Mouse (Mus musculus): ENCODE measurements around the gene Telo2. TPM values are rescaled to one million over a fixed set of nuclear protein-coding genes. Genes with fewer than 3 reads are reported as not detected.
"Not testable (repeated sequence)": the region's sequence is repeated elsewhere in the genome, so short reads cannot be mapped to it uniquely, and the experiment has no call there.

The Telo2 gene
- polyA plus RNA-seq (2012; rRNA removed) = 9.4 and 12.2 TPM in 2 replicates

- 5% methylated on average over 40 of the region's 40 CpGs for WGBS
Observed at GRCm38 (mm10) chr17:25115664-25116432, at the start of gene Telo2. Gene Telo2, minus strand, starts transcription at chr17:25115967.

GRCm38 (mm10) chr17:25164770-25165169 is 49.0 kb upstream of the Telo2 start:
- DNase-seq (ENCODE audit: low read depth, low spot score) = no peak
- 90% methylated on average over 3 of the region's 3 CpGs for WGBS

More at GRCm38 (mm10) chr17:25115664-25116432, at the start of gene Telo2:
- peak; percentile 74 for DNase-seq (ENCODE audit: low read depth, low spot score)

DNA sequence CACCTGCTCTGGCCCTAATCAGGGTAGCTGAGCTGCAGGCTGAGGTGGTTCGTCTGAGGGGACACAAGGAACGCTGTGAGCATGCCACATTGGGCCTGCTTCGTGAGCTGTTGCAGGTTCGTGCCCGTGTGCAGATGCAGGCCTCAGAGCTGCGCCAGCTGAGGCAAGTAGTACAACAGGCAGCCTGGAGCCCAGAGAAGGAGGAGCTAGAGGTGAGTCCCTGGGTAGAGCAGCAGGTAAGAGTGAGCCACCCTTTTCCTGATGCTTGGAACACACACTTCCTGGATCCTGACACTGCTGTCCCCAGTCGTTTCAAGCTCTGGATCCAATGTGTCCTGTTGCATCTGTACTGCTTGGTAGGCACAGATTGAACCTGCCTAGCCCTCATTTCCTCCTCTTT is 47.6 kb upstream of the Telo2 start:
- no peak for DNase-seq (ENCODE audit: low read depth, low spot score)
- WGBS = 70% methylated on average over 7 of the region's 7 CpGs

DNA sequence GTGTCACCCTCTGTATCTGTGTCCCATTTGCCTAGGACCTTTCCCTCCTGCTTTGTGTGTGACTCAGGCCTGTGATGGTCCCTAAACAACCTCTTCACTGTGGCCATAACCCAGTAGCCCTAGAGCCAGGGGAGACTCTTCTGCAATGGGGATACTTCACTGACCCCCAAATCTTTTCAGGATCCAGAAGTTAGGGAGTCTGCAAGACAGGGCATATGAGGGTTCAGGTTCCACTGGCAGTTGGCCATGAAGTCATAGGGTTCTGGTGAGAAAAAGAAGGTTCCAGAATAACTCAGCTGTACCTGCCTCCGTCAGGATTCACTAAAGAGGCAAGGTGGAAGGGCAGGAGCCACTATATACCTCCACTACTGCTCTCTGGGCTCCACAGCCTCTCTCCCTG is 46.4 kb upstream of the Telo2 start, which contains the start of gene Ccdc154:
Gene Ccdc154 (plus strand): TSS at position 301 of the 400 bp plus-strand sequence.
- DNase-seq (ENCODE audit: low read depth, low spot score) = no peak
- WGBS = 88% methylated on average over 1 of the region's 1 CpGs

GRCm38 (mm10) chr17:25139960-25140359 is 24.2 kb upstream of the Telo2 start:
- no peak for DNase-seq (ENCODE audit: low read depth, low spot score)

GRCm38 (mm10) chr17:25138803-25139202 is 23.0 kb upstream of the Telo2 start:
- no peak for DNase-seq (ENCODE audit: low read depth, low spot score)
- WGBS = 97% methylated on average over 1 of the region's 1 CpGs

More at GRCm38 (mm10) chr17:25139960-25140359, 24.2 kb upstream of the Telo2 start:
- 69% methylated on average over 4 of the region's 4 CpGs for WGBS

DNA sequence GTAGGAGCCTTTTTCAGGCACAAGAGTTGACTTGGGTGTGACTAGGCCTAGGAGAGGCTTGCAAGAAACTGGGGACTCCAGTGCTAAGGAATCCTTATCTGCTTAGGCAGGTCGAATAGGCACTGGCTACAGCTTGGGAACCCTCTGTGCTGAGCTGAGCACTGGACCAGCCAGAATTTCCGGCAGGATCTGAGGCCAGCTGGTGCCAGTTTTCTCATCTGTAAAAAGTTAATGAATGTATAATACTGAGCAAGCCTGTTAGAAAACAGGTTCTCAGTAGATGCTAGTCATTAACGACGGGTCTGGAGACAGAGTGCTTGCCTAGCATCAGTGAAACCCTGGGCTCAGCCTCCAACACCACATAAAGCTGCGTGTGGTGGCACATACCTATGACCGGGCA is 19.9 kb upstream of the Telo2 start:
- DNase-seq (ENCODE audit: low read depth, low spot score) = no peak

GRCm38 (mm10) chr17:25133275-25133698 is 17.5 kb upstream of the Telo2 start, which contains the start of gene Clcn7:
Gene Clcn7, plus strand, starts transcription at chr17:25133391.
- WGBS = under 1% methylated on average over 40 of the region's 40 CpGs
- DNase-seq (ENCODE audit: low read depth, low spot score) = peak; percentile 75

More for the DNA sequence above, 19.9 kb upstream of the Telo2 start:
- WGBS = 75% methylated on average over 6 of the region's 6 CpGs

DNA sequence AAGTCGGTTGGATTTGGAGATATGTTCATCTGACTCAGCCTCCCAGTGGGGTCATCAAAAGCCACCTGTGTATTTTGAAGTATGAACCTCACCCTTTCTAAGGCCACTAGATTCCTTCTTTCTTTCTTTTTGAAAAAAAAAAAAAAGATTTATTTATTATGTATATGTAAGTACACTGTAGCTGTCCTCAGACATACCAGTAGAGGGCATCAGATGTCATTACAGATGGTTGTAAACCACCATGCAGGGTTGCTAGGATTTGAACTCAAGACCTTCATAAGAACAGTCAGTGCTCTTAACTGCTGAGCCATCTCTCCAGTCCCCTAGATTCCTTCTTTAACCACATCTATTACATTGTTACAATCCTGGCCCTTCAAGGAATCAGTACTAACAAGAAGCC is 14.3 kb upstream of the Telo2 start:
- no peak for DNase-seq (ENCODE audit: low read depth, low spot score)
- WGBS = 91% methylated on average over 1 of the region's 1 CpGs

- 61% methylated on average over 9 of the region's 9 CpGs for whole genome bisulfite sequencing
Observed at GRCm38 (mm10) chr17:25127681-25128080, 11.9 kb upstream of the Telo2 start.

GRCm38 (mm10) chr17:25127079-25127478 is 11.3 kb upstream of the Telo2 start:
- DNase-seq (ENCODE audit: low read depth, low spot score) = no peak
- 22% methylated on average over 8 of the region's 8 CpGs for WGBS

More at GRCm38 (mm10) chr17:25127681-25128080, 11.9 kb upstream of the Telo2 start:
- no peak for DNase-seq (ENCODE audit: low read depth, low spot score)

DNA sequence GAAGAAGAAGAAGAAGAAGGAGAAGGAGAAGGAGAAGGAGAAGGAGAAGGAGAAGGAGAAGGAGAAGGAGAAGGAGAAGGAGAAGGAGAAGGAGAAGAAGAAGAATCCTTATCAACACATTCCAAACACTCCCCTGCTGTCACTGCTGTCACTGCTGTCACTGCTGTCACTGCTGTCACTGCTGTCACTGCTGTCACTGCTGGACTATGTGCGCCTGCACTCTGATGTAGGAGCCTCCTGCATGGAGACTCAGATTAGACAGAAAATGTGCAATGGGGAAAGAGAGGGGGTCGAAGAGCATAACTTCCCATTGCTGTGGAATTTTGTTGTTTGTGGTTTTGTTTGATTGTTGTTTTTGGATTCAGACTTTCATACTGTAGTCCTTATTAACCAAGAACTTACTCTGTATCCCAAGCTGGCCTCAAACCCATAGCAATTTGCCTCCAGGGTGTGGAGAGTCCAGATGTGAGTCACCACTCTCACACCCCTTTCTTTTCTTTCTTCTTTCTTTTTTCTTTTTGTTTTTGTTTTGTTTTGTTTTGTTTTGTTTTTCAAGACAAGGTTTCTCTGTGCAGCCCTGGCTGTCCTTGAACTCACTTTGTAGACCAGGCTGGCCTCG is 9.8 kb upstream of the Telo2 start:
- not testable (repeated sequence) for DNase-seq (ENCODE audit: low read depth, low spot score)
- 71% methylated on average over 3 of the region's 3 CpGs for WGBS

- 22% methylated on average over 7 of the region's 7 CpGs for WGBS
- DNase-seq (ENCODE audit: low read depth, low spot score) = no peak
Observed at GRCm38 (mm10) chr17:25123979-25124378, 8.2 kb upstream of the Telo2 start.

GRCm38 (mm10) chr17:25120406-25120805 is 4.6 kb upstream of the Telo2 start, which contains the start of gene Ptx4:
Gene Ptx4, plus strand, starts transcription at chr17:25120760.
- DNase-seq (ENCODE audit: low read depth, low spot score) = no peak
- WGBS = 31% methylated on average over 3 of the region's 3 CpGs

GRCm38 (mm10) chr17:25117263-25117662 is 1.5 kb upstream of the Telo2 start:
- no peak for DNase-seq (ENCODE audit: low read depth, low spot score)
- WGBS = 47% methylated on average over 4 of the region's 4 CpGs

DNA sequence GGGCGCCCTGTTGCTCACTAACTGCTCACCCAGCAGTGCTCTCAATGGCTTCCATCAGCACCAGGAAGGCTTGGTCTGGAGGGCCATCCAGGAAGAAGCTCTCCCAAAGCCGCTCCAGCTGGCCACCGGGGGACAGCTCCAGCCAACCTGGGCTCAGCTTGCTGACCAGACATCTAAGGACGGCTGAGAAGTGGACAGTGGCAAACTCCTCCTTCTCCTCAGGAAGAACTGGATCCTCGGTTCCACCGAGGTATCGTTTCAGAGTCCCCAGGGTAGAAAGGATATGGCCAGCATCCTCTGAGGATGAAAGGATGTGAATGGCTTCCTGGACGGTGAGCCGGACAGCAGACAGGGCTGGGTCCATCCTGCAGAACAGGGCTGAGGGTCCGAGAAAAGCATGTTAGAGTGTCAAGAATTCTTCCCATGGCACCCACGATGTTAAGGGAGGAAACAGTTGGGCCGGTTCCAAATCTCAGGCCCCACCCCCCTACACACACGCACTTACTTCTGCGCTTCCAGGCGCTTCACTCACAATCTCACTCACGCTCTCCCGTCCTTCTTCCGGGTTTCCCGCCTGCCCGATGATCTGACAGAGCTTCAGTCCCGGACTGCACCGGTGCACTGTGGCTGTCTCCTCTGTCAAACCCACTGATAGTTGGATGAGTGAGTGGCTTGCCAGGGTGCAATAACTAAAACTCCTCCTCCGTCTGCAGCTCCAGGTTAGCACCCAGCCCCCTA is 690 bp downstream of the Telo2 start:
- DNase-seq (ENCODE audit: low read depth, low spot score) = peak; percentile 21
- 6% methylated on average over 23 of the region's 23 CpGs for WGBS

DNA sequence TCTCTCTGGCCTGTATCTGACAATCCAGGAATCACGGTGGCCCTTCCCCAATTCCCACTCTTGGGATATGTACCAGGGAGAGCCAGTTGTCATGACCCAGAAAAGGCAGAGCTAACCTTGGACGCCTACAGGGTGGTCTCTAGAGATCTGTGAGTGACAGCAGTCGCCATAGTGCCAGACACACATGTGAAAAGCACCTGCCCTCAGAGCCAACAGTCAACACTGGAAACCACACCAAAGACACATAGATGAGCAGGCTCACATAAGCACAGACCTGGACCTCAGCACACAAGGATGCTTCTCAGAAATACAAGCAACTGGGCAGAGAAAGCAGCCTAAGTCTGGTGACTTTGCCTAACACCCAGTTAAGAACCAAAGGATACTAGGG is 3.4 kb downstream of the Telo2 start:
- WGBS = 77% methylated on average over 3 of the region's 3 CpGs
- no peak for DNase-seq (ENCODE audit: low read depth, low spot score)

DNA sequence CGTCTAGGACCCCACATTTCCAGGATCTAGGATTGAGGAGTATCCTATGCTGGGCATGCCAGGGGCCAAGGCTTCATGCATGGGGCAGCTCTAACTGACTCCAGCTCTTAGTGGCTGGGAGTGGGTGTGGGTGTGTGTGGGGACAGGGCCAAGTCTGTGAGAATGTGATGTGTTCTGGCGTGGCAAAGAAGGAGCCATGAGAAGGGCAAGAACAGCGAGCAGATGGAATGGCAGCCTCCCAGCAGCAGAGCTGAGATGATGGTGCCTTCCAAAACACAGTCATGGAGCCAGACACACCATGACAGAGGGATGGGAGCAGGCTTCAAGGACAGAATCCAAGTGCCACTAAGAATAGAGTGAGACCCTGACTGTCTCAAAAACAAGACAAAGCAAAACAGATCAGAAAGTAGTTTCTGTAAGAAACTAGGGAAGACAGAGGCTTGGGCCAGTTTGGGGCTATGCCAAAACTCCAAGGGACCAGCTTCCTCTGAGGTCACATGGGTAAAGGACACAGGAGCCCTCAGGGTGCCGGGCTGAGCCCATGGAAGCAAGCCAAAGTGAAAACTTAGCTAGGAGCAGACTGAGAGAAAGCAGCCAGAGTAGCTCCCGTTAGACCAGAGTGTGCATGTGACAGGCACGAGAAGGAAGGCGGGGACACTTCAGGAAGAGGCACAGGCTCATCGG is 3.9 kb downstream of the Telo2 start:
- DNase-seq (ENCODE audit: low read depth, low spot score) = no peak
- WGBS = 69% methylated on average over 8 of the region's 8 CpGs

DNA sequence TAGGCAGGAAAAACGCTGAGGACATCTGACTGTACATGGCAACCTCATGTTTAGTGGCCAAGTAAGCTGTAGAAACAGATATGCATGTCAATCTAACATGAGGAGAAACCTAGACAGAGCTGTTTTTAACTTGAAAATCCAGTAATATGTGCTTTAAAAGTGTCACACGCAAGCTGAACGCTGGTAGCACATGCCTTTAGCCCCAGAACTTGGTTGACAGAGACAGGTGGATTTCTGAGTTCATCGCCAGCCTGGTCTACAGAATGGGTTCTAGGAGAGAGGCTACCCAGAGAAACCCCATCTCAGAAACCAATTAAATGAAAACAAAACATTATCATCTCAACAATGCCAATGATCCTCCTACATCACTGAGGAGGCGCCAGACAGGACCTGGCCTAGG is 4.5 kb downstream of the Telo2 start:
- no peak for DNase-seq (ENCODE audit: low read depth, low spot score)
- 87% methylated on average over 5 of the region's 5 CpGs for WGBS

- no peak for DNase-seq (ENCODE audit: low read depth, low spot score)
- WGBS = 93% methylated on average over 6 of the region's 6 CpGs
Observed at GRCm38 (mm10) chr17:25110590-25110989, 5.2 kb downstream of the Telo2 start.
